Mouse (Mus musculus): ENCODE measurements at regions not wholly inside any gene's neighbourhood (a gene's known extent, or its start where the extent isn't known, plus 50 kb on each side); places are given as distances from the start of the nearest gene placed in this dataset.
A peak's percentile ranks its signal among the peaks of the same experiment; 100 is the strongest.

DNA sequence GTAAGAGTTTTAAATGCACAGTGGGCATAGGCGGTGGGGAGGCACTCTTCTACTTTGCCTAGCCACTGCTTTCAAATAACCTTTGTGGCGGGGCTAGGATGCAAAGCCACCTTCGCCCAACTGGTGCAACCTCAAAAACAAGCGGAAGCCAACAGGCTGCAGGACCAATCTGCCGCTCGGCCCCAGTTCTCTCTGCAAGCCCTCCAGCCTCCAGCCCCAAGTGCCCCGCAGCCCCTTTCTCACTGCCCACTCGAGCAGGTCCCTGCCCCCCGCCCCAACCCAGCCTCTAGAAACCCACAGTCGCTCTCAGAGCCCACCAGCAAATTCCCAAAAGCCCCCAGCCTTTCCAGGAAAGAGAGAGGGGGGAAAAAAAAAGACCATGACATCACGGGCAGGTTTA is 89.6 kb upstream of the Ssbp2 start:
- peak; percentile 48 for DNase-seq

GRCm38 (mm10) chr13:91370886-91371595 is 89.0 kb upstream of the Ssbp2 start:
- DNase-seq, result peak; percentile 95

GRCm38 (mm10) chr13:91371596-91371987 is 88.5 kb upstream of the Ssbp2 start:
- no peak for DNase-seq

- peak; percentile 17 for DNase-seq
These were observed 87.8 kb upstream of the Ssbp2 start for GRCm38 (mm10) chr13:91372130-91372875.

DNA sequence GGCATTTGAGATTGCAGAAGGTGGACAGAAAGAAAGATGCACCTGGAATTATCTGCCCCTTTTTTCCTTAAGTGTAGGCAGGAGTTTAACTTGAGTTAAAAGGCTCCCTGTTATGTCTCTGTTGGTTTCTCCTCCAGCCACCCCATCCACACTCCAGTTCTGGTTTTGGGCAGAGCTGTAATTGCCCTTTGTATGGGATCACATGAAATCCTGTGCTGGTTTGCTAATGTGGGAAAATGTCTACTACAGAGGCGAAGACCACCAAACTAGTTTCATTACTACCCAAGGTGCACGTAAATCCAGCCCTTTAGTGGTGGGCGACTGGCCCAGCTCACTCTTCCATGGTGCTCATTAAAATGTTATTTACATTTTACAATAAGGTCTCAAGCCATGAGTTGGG is 85.9 kb upstream of the Ssbp2 start:
- peak; percentile 52 for DNase-seq

- DNase-seq, result no peak
These were observed 83.5 kb upstream of the Ssbp2 start for GRCm38 (mm10) chr13:91376556-91376955.

- no peak for DNase-seq
These were observed 82.7 kb upstream of the Ssbp2 start for GRCm38 (mm10) chr13:91377428-91377827.

GRCm38 (mm10) chr13:91377972-91378371 is 82.1 kb upstream of the Ssbp2 start:
- DNase-seq, result no peak

DNA sequence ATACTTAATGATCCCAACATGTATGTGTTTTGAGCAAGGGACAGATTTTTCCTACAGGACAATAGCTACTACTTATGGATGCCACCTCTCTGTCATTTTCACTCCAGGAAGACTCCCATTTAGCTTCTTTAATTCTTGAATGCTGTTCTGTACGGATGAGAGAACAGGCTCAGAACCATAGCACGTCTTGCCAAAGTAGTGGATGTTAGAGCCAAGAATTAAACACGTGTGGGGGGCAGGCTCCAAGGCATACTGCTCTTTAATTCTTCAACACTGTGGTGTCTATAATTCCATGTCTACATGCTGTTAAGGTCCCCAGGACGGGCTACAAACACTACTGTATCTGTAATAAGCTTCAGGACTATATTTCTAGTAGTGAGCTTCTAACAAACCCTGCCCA is 74.7 kb upstream of the Ssbp2 start:
- DNase-seq, result no peak

GRCm38 (mm10) chr13:91387913-91388312 is 72.2 kb upstream of the Ssbp2 start:
- DNase-seq, result no peak

DNA sequence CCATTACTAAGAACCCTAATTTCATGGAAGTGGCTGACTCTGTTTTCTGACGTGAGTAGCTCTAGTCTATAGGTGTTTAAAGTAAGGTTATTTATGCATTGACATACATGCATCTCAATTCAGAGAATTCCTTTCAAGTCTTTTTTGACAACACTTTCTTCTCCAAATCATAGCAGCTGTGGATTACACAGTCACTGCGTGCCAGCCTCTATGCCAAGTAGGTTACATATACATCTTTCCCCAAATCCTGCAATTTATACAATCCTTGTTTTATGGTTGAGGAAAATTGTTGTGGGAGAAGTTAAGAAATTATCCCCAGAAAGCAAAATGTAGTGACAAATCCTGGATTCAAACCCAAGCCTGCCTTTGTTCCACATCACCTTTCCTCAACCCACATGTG is 56.5 kb upstream of the Ssbp2 start:
- no peak for DNase-seq

- DNase-seq, result no peak
These were observed 55.1 kb upstream of the Ssbp2 start for GRCm38 (mm10) chr13:91405027-91405426.

DNA sequence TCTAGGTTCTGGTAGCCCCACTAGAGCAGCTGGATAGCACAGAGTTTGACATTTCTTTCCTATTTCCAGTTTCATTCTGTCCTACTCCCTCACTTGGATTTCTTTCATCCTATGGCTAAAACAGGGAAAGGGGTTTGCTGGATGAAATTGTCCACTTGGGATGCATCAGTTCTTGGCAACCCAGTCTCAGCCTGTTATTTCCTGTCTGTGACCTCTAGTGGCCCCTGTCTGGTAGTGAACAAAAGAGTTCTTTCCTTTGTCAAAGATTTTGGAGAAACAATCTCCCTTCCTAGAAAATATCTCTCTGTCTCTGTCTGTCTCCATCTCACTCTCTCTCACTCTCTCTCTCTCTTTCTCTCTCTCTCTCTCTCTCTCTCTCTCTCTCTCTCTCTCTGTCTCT is 50.0 kb upstream of the Ssbp2 start:
- no peak for DNase-seq

All from lung, postnatal 14 days (tissue).